Mouse (Mus musculus): Measurements from ENCODE around the gene Upp2.

Upp2 gene

DNA sequence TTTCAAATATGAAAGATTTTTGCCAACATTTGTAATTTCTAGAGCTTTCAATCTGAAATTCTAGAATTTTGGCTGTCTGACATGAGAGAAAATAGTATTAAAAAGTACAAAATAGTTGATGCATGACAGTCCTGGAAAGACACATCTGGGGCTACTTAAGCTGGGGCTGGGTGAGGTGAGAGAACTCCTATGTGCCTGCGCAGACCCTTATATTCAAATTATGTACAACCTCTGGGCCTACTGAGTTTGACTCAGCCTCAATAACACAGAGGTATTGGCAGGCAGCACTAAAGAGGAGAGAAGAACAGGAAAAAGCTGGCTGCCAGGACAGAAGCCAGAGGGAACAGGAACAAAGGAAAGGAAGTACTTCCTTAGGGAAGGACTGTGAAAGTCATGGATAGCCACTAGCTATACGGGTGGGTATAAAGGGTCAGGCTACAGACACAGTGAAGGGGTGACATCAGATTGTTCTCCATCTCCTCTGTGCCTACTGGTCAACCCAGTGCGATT, 211.9 kb downstream of the Upp2 start:
- peak; percentile 41 to 51 for DNase-seq

DNA sequence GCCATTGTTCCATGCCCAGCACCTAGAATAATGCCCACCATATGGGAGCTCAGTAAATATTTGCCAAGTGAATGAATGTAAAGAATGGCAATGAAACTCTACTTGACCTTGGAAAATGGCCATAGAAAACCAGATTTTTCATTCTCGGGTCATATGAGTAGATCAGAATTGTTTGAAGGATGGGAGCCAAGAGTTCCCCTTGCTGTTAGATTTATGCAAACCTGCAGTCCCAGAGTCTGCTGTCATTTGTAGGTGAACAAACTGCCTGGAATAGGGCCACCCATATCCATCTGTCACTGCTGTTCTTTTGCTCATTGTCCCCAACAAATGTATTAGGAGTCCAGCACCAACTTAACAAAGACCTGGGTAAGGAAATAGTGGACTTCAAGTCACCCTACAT, 216.4 kb downstream of the Upp2 start:
- no peak for DNase-seq

DNA sequence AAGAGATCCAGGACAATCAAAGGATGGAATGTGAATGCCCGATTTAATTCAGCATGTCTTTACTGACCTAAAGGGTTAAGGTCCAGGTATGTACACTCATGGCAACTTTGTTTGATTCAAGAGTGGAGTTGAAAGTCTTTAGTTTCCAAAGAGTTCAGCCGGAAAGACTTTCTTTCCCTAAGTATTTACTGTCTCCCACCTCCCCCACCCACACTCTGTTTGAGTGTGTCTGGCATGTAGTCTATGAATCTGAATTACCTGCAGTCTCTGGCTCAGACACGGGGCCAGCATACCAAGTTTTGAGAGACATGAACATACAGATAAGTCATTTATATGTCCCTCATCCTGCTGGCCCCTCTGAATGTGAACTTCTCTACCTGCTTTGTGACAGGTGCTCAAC, 219.1 kb downstream of the Upp2 start:
- DNase-seq = peak; percentile 21 to 32

GRCm38 (mm10) chr2:58786681-58787080, 219.6 kb downstream of the Upp2 start:
- peak; percentile 19 to 46 for DNase-seq

GRCm38 (mm10) chr2:58787360-58787759, 220.3 kb downstream of the Upp2 start:
- no peak for DNase-seq

DNA sequence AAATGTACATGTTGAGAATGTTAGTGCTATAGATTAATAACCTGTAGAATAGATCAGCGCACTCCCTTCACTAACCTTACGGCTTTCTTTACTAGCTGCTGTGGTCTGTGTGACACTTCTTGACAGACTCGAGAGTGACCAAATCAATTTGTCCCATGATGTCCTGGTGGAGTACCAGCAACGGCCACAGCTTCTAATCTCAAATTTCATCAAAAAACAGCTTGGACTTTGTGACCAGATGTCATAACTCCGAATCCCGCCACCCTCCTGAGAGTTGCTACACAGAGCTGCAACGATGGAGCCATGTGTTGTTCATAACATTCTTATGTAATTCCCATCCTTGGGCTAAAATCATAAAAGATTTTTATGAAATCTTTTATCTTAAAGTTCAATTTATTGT, 222.8 kb downstream of the Upp2 start:
- DNase-seq = no peak

DNA sequence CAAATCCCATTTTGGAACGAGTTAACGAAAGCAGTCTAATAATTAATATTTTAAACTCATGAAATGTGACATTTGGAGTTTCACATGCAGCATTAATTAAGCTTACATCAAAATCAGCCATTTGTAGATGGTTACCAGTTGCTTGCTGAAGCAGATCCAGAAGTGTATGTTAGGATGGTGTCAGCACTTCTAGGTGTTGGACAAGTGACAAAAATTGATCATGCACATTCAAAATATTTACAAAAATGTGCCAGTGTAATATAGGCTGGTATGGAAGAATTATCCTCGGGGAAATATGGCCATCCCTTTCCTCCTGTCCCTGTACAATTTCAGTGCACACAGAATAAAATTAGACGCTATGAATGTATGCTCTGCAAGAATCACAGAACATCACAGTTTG, 223.3 kb downstream of the Upp2 start:
- no peak for DNase-seq

DNA sequence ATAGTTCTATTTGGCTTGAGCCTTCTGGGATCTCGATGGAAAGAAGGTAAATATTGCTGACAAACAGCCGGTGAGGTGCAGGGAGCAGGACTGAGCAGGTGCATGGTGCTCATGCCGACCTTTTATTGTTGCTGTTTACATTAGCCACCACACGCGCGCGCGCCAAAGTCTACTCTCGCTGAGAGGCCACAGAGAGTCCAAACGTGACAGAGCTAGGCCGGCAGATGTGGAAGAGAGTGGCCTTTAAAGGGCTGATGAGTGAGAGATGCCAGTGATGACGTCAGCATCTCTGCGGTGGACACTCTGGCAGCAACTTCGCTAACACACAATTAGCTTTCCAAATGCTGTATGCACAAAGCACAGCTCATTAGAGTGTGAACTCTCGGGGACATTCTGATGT, 227.4 kb downstream of the Upp2 start:
- peak; percentile 12 to 38 for DNase-seq

DNA sequence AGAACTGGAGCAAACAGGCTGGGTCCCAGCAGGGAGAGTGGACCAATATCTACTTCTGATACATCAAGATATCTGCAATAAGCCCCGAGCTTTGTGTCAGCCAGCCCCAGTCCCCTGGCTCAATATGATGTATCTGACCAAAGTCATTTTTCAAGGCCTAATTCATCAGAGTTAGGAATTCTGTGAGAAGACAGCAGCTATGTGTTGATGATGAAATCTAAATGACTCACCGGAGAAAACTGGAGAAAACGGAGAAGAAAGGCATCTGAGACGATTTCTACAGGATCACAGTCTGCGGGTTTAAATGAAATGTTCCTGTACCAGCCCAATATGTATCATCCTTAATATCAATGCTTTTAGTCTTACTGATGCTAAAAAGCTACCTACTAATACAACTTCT, 228.3 kb downstream of the Upp2 start:
- DNase-seq = no peak

- DNase-seq = no peak
These were observed 230.4 kb downstream of the Upp2 start for GRCm38 (mm10) chr2:58797506-58797905.

DNA sequence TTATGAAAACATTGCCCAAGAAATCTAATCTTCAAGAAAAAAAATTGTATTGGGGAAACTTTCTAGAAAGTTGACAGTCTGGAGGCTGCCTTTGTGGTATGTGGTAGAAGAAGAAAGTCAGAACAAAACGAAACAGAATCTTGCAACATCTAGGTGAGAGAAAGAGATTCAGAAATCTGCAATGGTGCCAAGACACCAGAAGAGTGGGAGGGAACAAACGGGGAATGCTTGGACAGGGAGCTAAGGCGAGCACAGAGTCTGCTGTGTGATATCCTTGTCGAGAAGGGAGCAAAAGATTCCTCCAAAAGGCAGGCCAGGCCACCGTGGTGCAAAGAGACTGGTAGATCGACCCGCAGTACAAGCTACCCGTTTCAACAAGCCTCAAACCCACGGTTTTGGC, 232.0 kb downstream of the Upp2 start:
- no peak for DNase-seq

GRCm38 (mm10) chr2:58799623-58800022, 232.5 kb downstream of the Upp2 start:
- DNase-seq = no peak

DNA sequence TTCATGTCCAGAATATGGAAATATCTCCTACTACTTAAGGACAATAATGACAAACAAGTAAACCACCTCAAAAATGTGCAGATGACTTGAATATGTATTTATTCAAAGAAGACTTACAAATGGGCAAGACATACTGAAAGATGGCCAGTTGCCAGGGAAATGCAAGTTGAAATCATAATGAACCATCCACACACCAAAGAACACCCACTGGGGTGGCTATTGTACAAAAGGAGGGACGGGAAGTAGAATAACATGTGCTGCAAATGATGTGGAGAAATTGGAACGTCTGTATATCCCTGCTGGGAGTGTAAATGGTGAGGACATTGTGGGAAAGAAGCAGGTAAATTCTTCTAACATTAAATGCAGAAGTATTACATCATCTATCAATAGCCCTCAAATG, 245.8 kb downstream of the Upp2 start:
- DNase-seq = no peak

GRCm38 (mm10) chr2:58828910-58829600, 262.0 kb downstream of the Upp2 start:
- DNase-seq = peak in 1 of 2 experiments; percentile 54

GRCm38 (mm10) chr2:58829981-58830742, 263.1 kb downstream of the Upp2 start:
- DNase-seq = peak; percentile 50 to 62

- DNase-seq = no peak
These were observed 265.3 kb downstream of the Upp2 start for GRCm38 (mm10) chr2:58832253-58832980.

DNA sequence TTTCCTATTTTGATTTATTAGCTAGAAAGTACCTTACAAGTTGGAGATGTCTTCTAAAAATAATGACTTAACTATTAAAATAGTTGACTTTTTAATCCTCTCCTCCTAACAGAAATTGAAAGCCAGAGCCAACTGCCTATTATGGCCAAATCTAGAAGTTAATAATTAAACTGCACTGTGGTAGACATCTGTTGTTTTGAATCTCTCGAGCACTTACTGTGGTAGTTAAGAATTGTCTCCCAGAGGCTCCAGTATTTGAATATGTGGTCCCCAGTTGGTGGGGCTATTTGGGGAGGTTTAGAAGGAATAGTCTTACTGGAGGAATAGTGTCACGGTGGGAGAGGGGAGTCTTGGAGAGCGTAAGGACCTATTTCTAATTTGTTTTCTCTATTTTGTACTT, 273.9 kb downstream of the Upp2 start:
- no peak for DNase-seq

GRCm38 (mm10) chr2:58842443-58842842, 275.3 kb downstream of the Upp2 start:
- DNase-seq = no peak
